Mouse (Mus musculus): Measurements from ENCODE around the gene Snx15. TPM values are rescaled to one million over a fixed set of nuclear protein-coding genes. Genes with fewer than 3 reads are reported as not detected.

The Snx15 gene
- polyA plus RNA-seq, 1 experiment from 2014 or later, result 44.4 TPM

GRCm38 (mm10) chr19:6085417-6085879, 42.7 kb downstream of the Snx15 start:
- peaks cover 28% of the 10 kb centered on the region for H3K36me3 ChIP-seq
- no peaks in the 10 kb centered on the region for H3K27me3 ChIP-seq
- ATAC-seq, result peak; percentile 72
- peaks cover 25% of the 10 kb centered on the region for H3K4me1 ChIP-seq (replicated peaks)
- H3K9me3 ChIP-seq, result no peaks in the 10 kb centered on the region
- peak overlapping the region; percentile 76 for H3K4me3 ChIP-seq (replicated peaks)
- peak overlapping the region; percentile 52; the same call in 1 of the 2 replicates for H3K9ac ChIP-seq (replicated peaks)
- WGBS, result under 1% methylated on average over 17 of the region's 17 CpGs
- no peak overlapping the region for H3K27ac ChIP-seq
- peak overlapping the region; percentile 96 for H3K4me2 ChIP-seq (replicated peaks)

- Histone ChIP-seq H3K4me2 (replicated peaks) (peak within 1 kb of the TSS; percentile 96), H3K36me3 (peaks cover 28% of the 10 kb centered on the region), H3K4me1 (replicated peaks) (peaks cover 25% of the 10 kb centered on the region), H3K27me3 (no peaks in the 10 kb centered on the region), H3K9me3 (no peaks in the 10 kb centered on the region), H3K27ac (peak within 1 kb of the TSS; percentile 47), H3K4me3 (replicated peaks) (peak within 1 kb of the TSS; percentile 76), H3K9ac (replicated peaks) (peak within 1 kb of the TSS; percentile 78)
- WGBS, result under 1% methylated on average over 58 of the region's 58 CpGs
- peak; percentile 92 for ATAC-seq
Measured at GRCm38 (mm10) chr19:6084478-6085248, 43.4 kb downstream of the Snx15 start, which contains the start of the genes Zfpl1 and Cdca5. Gene Zfpl1 (minus strand): TSS chr19:6084956. Gene Cdca5 (plus strand): TSS chr19:6084983.

DNA sequence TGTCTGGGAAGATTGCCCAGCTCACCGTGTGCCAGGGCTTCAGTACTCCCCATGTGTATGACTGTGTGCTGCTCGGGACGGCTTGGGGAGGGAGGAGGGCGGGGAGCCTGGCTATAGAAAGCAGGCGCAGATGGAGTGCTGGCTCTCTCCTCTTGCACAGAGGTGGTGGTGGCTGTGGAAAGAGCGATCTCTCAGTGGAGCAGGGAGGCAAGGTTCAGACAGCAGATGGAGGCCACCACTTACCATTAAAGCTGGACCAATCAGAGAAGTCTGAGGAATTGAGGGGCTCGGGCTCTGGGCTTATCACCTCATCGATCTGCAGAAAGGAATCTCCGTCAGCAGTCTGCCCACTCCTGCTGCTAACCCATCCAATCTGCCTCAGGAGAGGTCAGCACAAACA, 45.9 kb downstream of the Snx15 start, which contains the start of gene Gm28374:
Gene Gm28374, minus strand, starts transcription at position 101 of the 400 bp plus-strand sequence.
- H3K27ac ChIP-seq, result no peak within 1 kb of the TSS
- WGBS, result 94% methylated on average over 9 of the region's 9 CpGs
- no peaks in the 10 kb centered on the region for H3K9me3 ChIP-seq
- H3K9ac ChIP-seq (replicated peaks), result no peak within 1 kb of the TSS
- H3K4me2 ChIP-seq (replicated peaks), result no peak within 1 kb of the TSS
- no peak for ATAC-seq
- H3K27me3 ChIP-seq, result no peaks in the 10 kb centered on the region
- peaks cover 31% of the 10 kb centered on the region for H3K4me1 ChIP-seq (replicated peaks)
- H3K36me3 ChIP-seq, result peaks cover 28% of the 10 kb centered on the region
- no peak within 1 kb of the TSS for H3K4me3 ChIP-seq (replicated peaks)

GRCm38 (mm10) chr19:6079983-6080480, 48.1 kb downstream of the Snx15 start, which contains the start of gene Tmem262:
Gene Tmem262 (plus strand): TSS chr19:6080033.
- Histone ChIP-seq H3K4me2 (replicated peaks) (no peak within 1 kb of the TSS), H3K4me3 (replicated peaks) (no peak within 1 kb of the TSS), H3K36me3 (peaks cover 28% of the 10 kb centered on the region), H3K9me3 (no peaks in the 10 kb centered on the region), H3K27me3 (no peaks in the 10 kb centered on the region), H3K27ac (no peak within 1 kb of the TSS), H3K9ac (replicated peaks) (no peak within 1 kb of the TSS), H3K4me1 (replicated peaks) (peaks cover 30% of the 10 kb centered on the region)
- WGBS, result 95% methylated on average over 12 of the region's 12 CpGs
- no peak for ATAC-seq

GRCm38 (mm10) chr19:6076564-6077393, 51.3 kb downstream of the Snx15 start, which contains the start of gene Vps51:
Gene Vps51 (minus strand): TSS chr19:6077231.
- ATAC-seq, result peak; percentile 92
- H3K4me3 ChIP-seq (replicated peaks), result peak within 1 kb of the TSS; percentile 74
- H3K4me2 ChIP-seq (replicated peaks), result peak within 1 kb of the TSS; percentile 87
- peak within 1 kb of the TSS; percentile 81 for H3K9ac ChIP-seq (replicated peaks)
- H3K36me3 ChIP-seq, result peaks cover 38% of the 10 kb centered on the region
- no peaks in the 10 kb centered on the region for H3K9me3 ChIP-seq
- H3K27me3 ChIP-seq, result no peaks in the 10 kb centered on the region
- peak within 1 kb of the TSS; percentile 83 for H3K27ac ChIP-seq
- WGBS, result 1% methylated on average over 33 of the region's 33 CpGs
- peaks cover 17% of the 10 kb centered on the region for H3K4me1 ChIP-seq (replicated peaks)

DNA sequence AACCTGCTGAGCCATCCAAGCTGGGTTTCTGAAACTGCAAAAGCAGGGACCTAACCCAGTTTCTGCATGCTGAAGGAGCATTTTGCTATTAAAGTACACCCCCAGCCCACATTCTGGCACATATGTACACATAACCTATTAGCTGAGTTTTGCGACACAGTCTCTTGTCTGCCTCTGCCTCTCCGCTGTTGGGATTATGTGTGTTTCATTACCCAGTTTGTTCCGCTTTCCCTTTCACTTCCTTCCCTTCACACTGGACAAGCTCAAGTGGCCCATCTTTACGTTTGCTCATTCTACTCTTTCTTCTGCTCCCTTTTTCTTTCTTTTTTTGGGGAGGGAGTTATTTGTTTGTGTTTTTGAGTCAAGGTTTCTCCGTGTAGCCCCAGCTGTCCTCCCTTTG, 54.2 kb downstream of the Snx15 start:
- H3K27ac ChIP-seq, result no peak overlapping the region
- no peak overlapping the region for H3K4me3 ChIP-seq (replicated peaks)
- H3K9me3 ChIP-seq, result no peaks in the 10 kb centered on the region
- H3K36me3 ChIP-seq, result peaks cover 44% of the 10 kb centered on the region
- peaks cover 17% of the 10 kb centered on the region for H3K4me1 ChIP-seq (replicated peaks)
- no peaks in the 10 kb centered on the region for H3K27me3 ChIP-seq
- WGBS, result 89% methylated on average over 5 of the region's 5 CpGs
- ATAC-seq, result no peak
- H3K4me2 ChIP-seq (replicated peaks), result no peak overlapping the region
- no peak overlapping the region for H3K9ac ChIP-seq (replicated peaks)

- H3K4me3 ChIP-seq (replicated peaks), result no peak overlapping the region
- H3K4me1 ChIP-seq (replicated peaks), result peaks cover 29% of the 10 kb centered on the region
- 96% methylated on average over 19 of the region's 19 CpGs for WGBS
- peak overlapping the region; percentile 28; the same call in 1 of the 2 replicates for H3K9ac ChIP-seq (replicated peaks)
- no peak overlapping the region for H3K27ac ChIP-seq
- no peak overlapping the region for H3K4me2 ChIP-seq (replicated peaks)
- no peaks in the 10 kb centered on the region for H3K27me3 ChIP-seq
- no peaks in the 10 kb centered on the region for H3K9me3 ChIP-seq
- H3K36me3 ChIP-seq, result peaks cover 46% of the 10 kb centered on the region
- ATAC-seq, result no peak
Measured at GRCm38 (mm10) chr19:6071261-6071660, 56.8 kb downstream of the Snx15 start.

DNA sequence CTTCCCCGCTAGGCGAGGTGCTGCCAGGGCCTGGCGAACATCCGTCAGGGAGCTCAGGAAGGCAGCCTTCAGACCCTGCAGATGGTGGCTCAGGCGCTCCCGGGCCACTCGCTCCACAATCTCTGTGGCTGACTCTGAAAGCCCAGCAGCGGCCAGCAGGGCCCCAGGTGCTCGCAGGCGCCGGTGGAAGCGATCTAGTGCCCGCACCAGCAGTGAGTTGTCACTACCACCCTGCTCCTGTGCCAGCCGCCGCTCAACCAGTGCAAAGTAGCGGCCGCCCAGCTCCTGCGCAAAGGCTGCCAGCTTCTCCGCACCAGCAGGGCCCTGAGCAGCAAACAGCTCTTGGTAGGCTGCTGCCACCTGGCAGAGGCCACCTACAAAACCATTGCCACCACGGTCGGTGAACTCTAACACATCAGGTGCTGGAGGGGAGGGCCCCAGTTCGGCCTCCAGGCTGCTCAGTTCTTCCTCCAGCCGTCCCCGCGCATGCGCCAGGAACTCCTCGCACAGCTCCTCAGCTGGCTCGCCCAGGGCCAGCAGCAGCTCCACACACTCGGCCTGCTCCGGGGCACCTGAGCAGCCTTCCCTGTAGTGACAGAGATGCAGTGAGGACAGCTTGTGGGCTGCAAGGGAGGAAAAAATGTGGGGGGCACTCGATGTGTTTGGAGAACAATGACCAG, 57.4 kb downstream of the Snx15 start:
- no peaks in the 10 kb centered on the region for H3K27me3 ChIP-seq
- no peak overlapping the region for H3K4me3 ChIP-seq (replicated peaks)
- peaks cover 29% of the 10 kb centered on the region for H3K4me1 ChIP-seq (replicated peaks)
- H3K27ac ChIP-seq, result no peak overlapping the region
- H3K9me3 ChIP-seq, result no peaks in the 10 kb centered on the region
- H3K36me3 ChIP-seq, result peaks cover 46% of the 10 kb centered on the region
- no peak for ATAC-seq
- H3K4me2 ChIP-seq (replicated peaks), result no peak overlapping the region
- H3K9ac ChIP-seq (replicated peaks), result peak overlapping the region; percentile 28; the same call in 1 of the 2 replicates
- 93% methylated on average over 31 of the region's 31 CpGs for WGBS

DNA sequence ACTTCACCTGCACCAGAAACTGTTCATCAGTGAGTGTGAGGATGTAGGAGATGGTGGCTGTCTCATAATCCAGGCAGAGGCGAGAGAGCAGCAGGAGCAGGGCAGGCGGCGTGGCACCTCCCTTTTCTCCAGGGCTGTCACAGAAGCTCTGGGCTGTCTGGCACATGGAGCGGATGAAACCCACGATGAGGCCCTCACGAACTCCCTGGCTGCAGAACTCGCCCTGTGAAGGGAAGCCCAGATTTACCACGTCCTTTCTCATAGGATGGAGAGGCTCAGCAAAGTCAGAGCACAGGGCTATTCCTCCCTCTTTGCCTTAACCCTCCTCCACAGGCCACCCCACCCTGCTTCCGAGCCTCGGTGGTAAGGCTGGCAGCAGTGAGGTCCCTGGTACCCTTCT, 58.3 kb downstream of the Snx15 start:
- Histone ChIP-seq H3K4me2 (replicated peaks) (no peak overlapping the region), H3K36me3 (peaks cover 46% of the 10 kb centered on the region), H3K4me1 (replicated peaks) (peaks cover 29% of the 10 kb centered on the region), H3K9me3 (no peaks in the 10 kb centered on the region), H3K9ac (replicated peaks) (no peak overlapping the region), H3K27ac (no peak overlapping the region), H3K4me3 (replicated peaks) (no peak overlapping the region), H3K27me3 (no peaks in the 10 kb centered on the region)
- 92% methylated on average over 10 of the region's 10 CpGs for WGBS
- ATAC-seq, result no peak
